Mouse (Mus musculus) forebrain, embryonic 13.5 days (tissue): ENCODE measurements around the gene Adrb1. TPM values are rescaled to one million over a fixed set of nuclear protein-coding genes. Genes with fewer than 3 reads are reported as not detected.
"Not testable (repeated sequence)": the region's sequence is repeated elsewhere in the genome, so short reads cannot be mapped to it uniquely, and the experiment has no call there.

Experiments
- ATAC-seq: fragments of 200-750 bp; cut with Nextera tagmentation; 2 replicates; pipeline ENCODE4 v1.8.0; 2017
- H3K27ac ChIP-seq: fragments of 300-500 bp; sonication (generic); 2 replicates; pipeline ENCODE4 v1.5.1; 2015; ENCODE audit warnings: inconsistent platforms, mild to moderate bottlenecking, moderate library complexity
- H3K27me3 ChIP-seq: fragments of 300-500 bp; sonication (generic); 2 replicates; pipeline ENCODE4 v1.6.1; 2015; ENCODE audit warnings: mild to moderate bottlenecking, inconsistent platforms
- H3K36me3 ChIP-seq: fragments of 300-500 bp; sonication (generic); 2 replicates; pipeline ENCODE4 v1.6.1; 2015; ENCODE audit warnings: mild to moderate bottlenecking, inconsistent platforms; ENCODE audit not compliant: poor library complexity, severe bottlenecking
- H3K4me1 ChIP-seq: fragments of 300-500 bp; sonication (generic); 2 replicates; pipeline ENCODE4 v1.6.1; 2015; ENCODE audit warnings: inconsistent platforms
- H3K4me2 ChIP-seq: fragments of 300-500 bp; sonication (generic); 2 replicates; pipeline ENCODE4 v1.6.1; 2015; ENCODE audit warnings: inconsistent platforms, mild to moderate bottlenecking, moderate library complexity
- H3K4me3 ChIP-seq: fragments of 300-500 bp; sonication (generic); 2 replicates; pipeline ENCODE4 v1.5.1; 2015; ENCODE audit warnings: mild to moderate bottlenecking, inconsistent platforms
- H3K9ac ChIP-seq: fragments of 300-500 bp; sonication (generic); 2 replicates; pipeline ENCODE4 v1.6.1; 2015; ENCODE audit warnings: mild to moderate bottlenecking, inconsistent platforms
- H3K9me3 ChIP-seq: fragments of 300-500 bp; sonication (generic); replicated peaks from 2 replicates; pipeline ENCODE4 v1.6.1; 2016; ENCODE audit warnings: inconsistent platforms
- WGBS: fragments of 180-500 bp; shearing (Covaris S2); methylation state at CpG from one replicate; pipeline ENCODE4 v1.1.7; 2015; 5-methylcytosine and 5-hydroxymethylcytosine counted together
- polyA plus RNA-seq: library from polyadenylated mRNA; unstranded; fragments of >200 nt; fragmentation: Nextera tagmentation; extraction: Ambion mirVana; gene quantifications from 2 replicates; pipeline ENCODE4 v1.2.1, GENCODE M21; 2015

Gene Adrb1
- polyA plus RNA-seq, 1 experiment from 2014 or later = 0.39 TPM

DNA sequence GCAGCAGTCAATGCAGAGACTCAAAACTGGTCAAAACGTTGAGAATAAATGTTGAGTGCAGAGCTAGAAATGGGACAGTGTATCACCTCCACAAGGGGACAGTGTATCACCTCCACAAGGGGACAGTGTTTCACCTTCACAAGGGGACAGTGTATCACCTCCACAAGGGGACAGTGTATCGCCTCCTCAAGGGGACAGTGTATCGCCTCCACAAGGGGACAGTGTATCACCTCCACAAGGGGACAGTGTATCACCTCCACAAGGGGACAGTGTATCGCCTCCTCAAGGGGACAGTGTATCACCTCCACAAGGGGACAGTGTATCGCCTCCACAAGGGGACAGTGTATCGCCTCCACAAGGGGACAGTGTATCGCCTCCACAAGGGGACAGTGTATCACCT is 56.5 kb downstream of the Adrb1 start:
- not testable (repeated sequence) for H3K4me3 ChIP-seq, H3K9me3 ChIP-seq, H3K27ac ChIP-seq, H3K9ac ChIP-seq, ATAC-seq, H3K4me2 ChIP-seq, H3K36me3 ChIP-seq
- 92% methylated on average over 7 of the region's 7 CpGs for WGBS
- H3K4me1 ChIP-seq = peaks cover 27% of the 10 kb centered on the region
- H3K27me3 ChIP-seq = peaks cover 30% of the 10 kb centered on the region

Other genes with a start within 250 kb of the Adrb1 start
- 13.9 and 14.3 TPM in 2 replicates for gene Dclre1a, start 174.0 kb upstream of the Adrb1 start, polyA plus RNA-seq
- gene Nhlrc2, start 173.9 kb upstream of the Adrb1 start, polyA plus RNA-seq = 12.9 and 13.4 TPM in 2 replicates
- 25.1 and 26.4 TPM in 2 replicates for gene Ccdc186, start 100.0 kb downstream of the Adrb1 start, polyA plus RNA-seq
- 0.19 and 0.31 TPM in 2 replicates for gene Tdrd1, start 104.0 kb downstream of the Adrb1 start, polyA plus RNA-seq
- gene Vwa2, start 152.1 kb downstream of the Adrb1 start, polyA plus RNA-seq = 0.23 and 0.60 TPM in 2 replicates